In genomic region chr14:19749743-19750142, GRCm38 (mm10) we compare ENCODE assay signal across 16 mouse cellular contexts. TPM values are rescaled to one million over a fixed set of nuclear protein-coding genes. Genes with fewer than 3 reads are reported as not detected.
DNase-seq lines count a peak whose midpoint lies in the region; ATAC-seq and TF ChIP-seq lines count a peak whose summit lies in the region.
"Had no signal": no experiment of that assay in that cellular context is flagged by ENCODE, and none has a peak within 500 bp of the region (broad histone marks: within the 10 kb centered on the region; RNA-seq: fewer than 3 reads in every experiment).

No protein-coding gene starts in this region.

- H3K27me3 ChIP-seq in heart, embryonic 11.5 days (ENCODE audit: control insufficient read depth, insufficient read depth, low read length), result no peaks in the 10 kb centered on the region
- peaks cover 5% of the 10 kb centered on the region; the same call in 1 of the 2 replicates for H3K27me3 ChIP-seq in lung, postnatal 0 days (replicated peaks; ENCODE audit: insufficient read depth, low read length)
- peaks cover 3% of the 10 kb centered on the region; the same call in 1 of the 2 replicates for H3K27me3 ChIP-seq in embryonic facial prominence, embryonic 15.5 days
- no peaks in the 10 kb centered on the region for H3K27me3 ChIP-seq in stomach, postnatal 0 days (ENCODE audit: control insufficient read depth, insufficient read depth, low read length)

- no peak for ATAC-seq in heart, embryonic 11.5 days (replicated peaks; ENCODE audit: insufficient number of reproducible peaks, low FRiP score, low TSS enrichment)
- no peak for ATAC-seq in lung, postnatal 0 days
- ATAC-seq in embryonic facial prominence, embryonic 15.5 days (ENCODE audit: insufficient number of reproducible peaks, low FRiP score, low TSS enrichment, low read depth), result no peak
- no peak for ATAC-seq in stomach, postnatal 0 days (ENCODE audit: low FRiP score, low TSS enrichment)

- TF ChIP-seq POLR2A in lung, adult 2 months (IDR thresholded peaks at IDR 0.05; ENCODE audit: borderline replicate concordance, extremely low read depth, low read depth, low read length), result no peak

- intact Hi-C loops in heart, postnatal 10 days (cut with DNase I), result loop anchor here (1.0 to 2.0 kb wide), 3 partner anchors 21 to 69 kb away; no protein-coding TSS in a partner anchor

- no peak overlapping the region for H3K9ac ChIP-seq in heart, embryonic 11.5 days (ENCODE audit: low read depth, low read length)
- no peak overlapping the region for H3K9ac ChIP-seq in lung, postnatal 0 days (replicated peaks; ENCODE audit: low read depth)
- H3K9ac ChIP-seq in embryonic facial prominence, embryonic 15.5 days, result no peak overlapping the region
- H3K9ac ChIP-seq in stomach, postnatal 0 days (ENCODE audit: low read length), result no peak overlapping the region
- H3K9ac ChIP-seq: forebrain, embryonic 15.5 days had no signal

- peaks cover 22% of the 10 kb centered on the region for H3K4me1 ChIP-seq in heart, embryonic 11.5 days (ENCODE audit: control insufficient read depth, insufficient read depth, low read length)
- H3K4me1 ChIP-seq in lung, postnatal 0 days (ENCODE audit: insufficient read depth, low read depth, low read length), result 0 out of 2 replicates have a peak, but pooled peaks cover 4% of the 10 kb centered on the region
- H3K4me1 ChIP-seq in lung, adult 2 months (ENCODE audit: control insufficient read depth, insufficient read depth, low read length), result peaks cover 3% of the 10 kb centered on the region; the same call in 1 of the 2 replicates
- H3K4me1 ChIP-seq in embryonic facial prominence, embryonic 15.5 days, result peaks cover 16% of the 10 kb centered on the region
- H3K4me1 ChIP-seq in stomach, postnatal 0 days (replicated peaks; ENCODE audit: control insufficient read depth, insufficient read depth), result peaks cover 2% of the 10 kb centered on the region; the same call in 1 of the 2 replicates

- no peak for TF ChIP-seq EP300 in lung, postnatal 0 days (IDR thresholded peaks at IDR 0.05)
- no peak for TF ChIP-seq EP300 in stomach, postnatal 0 days (optimal IDR thresholded peaks at IDR 0.05)

- no peaks in the 10 kb centered on the region for H3K36me3 ChIP-seq in heart, embryonic 11.5 days (ENCODE audit: control insufficient read depth, insufficient read depth, low read length)
- H3K36me3 ChIP-seq in lung, postnatal 0 days (ENCODE audit: insufficient read depth, low read length), result no peaks in the 10 kb centered on the region
- H3K36me3 ChIP-seq in embryonic facial prominence, embryonic 15.5 days, result no peaks in the 10 kb centered on the region
- no peaks in the 10 kb centered on the region for H3K36me3 ChIP-seq in stomach, postnatal 0 days (ENCODE audit: control insufficient read depth, insufficient read depth, low read length)
- H3K36me3 ChIP-seq: forebrain, embryonic 15.5 days; G1E; hindbrain, embryonic 12.5 days; liver, embryonic 13.5 days had no signal

- H3K9me3 ChIP-seq in heart, embryonic 11.5 days (replicated peaks; ENCODE audit: control insufficient read depth, low read length), result no peaks in the 10 kb centered on the region
- H3K9me3 ChIP-seq in lung, postnatal 0 days (ENCODE audit: low read length), result no peaks in the 10 kb centered on the region
- no peaks in the 10 kb centered on the region for H3K9me3 ChIP-seq in embryonic facial prominence, embryonic 15.5 days (replicated peaks)
- no peaks in the 10 kb centered on the region for H3K9me3 ChIP-seq in stomach, postnatal 0 days (ENCODE audit: control insufficient read depth, low read length)
- H3K9me3 ChIP-seq: forebrain, embryonic 15.5 days; hindbrain, embryonic 12.5 days; liver, embryonic 13.5 days had no signal

- peak overlapping the region; percentile 74; the same call in 1 of the 2 replicates for H3K4me2 ChIP-seq in heart, embryonic 11.5 days
- no peak overlapping the region for H3K4me2 ChIP-seq in lung, postnatal 0 days (replicated peaks; ENCODE audit: low read depth, low read length)
- no peak overlapping the region; the same call in 1 of the 2 replicates for H3K4me2 ChIP-seq in embryonic facial prominence, embryonic 15.5 days (replicated peaks)
- H3K4me2 ChIP-seq in stomach, postnatal 0 days (replicated peaks; ENCODE audit: low read depth), result no peak overlapping the region

- no peak overlapping the region for H3K27ac ChIP-seq in heart, embryonic 11.5 days (ENCODE audit: low read depth, low read length)
- H3K27ac ChIP-seq in lung, postnatal 0 days (ENCODE audit: low read length), result no peak overlapping the region
- H3K27ac ChIP-seq in embryonic facial prominence, embryonic 15.5 days (replicated peaks), result peak overlapping the region; percentile 82
- no peak overlapping the region for H3K27ac ChIP-seq in stomach, postnatal 0 days (replicated peaks)
- H3K27ac ChIP-seq: forebrain, embryonic 15.5 days; liver, embryonic 13.5 days had no signal

- no peak overlapping the region for H3K4me3 ChIP-seq in heart, embryonic 11.5 days (ENCODE audit: low read depth, low read length)
- no peak overlapping the region for H3K4me3 ChIP-seq in lung, postnatal 0 days (ENCODE audit: low read depth, low read length)
- no peak overlapping the region for H3K4me3 ChIP-seq in lung, adult 2 months (replicated peaks; ENCODE audit: extremely low read depth, low read depth, low read length)
- H3K4me3 ChIP-seq in embryonic facial prominence, embryonic 15.5 days (replicated peaks), result no peak overlapping the region
- H3K4me3 ChIP-seq in stomach, postnatal 0 days (ENCODE audit: low read depth, low read length), result no peak overlapping the region

- no peak for DNase-seq in heart, postnatal 10 days
- DNase-seq in lung, postnatal 0 days (ENCODE audit: low spot score), result no peak
- no peak for DNase-seq in lung, adult 2 months
- no peak for DNase-seq in stomach, postnatal 0 days (ENCODE audit: low spot score)
- DNase-seq in left cerebral cortex, adult 9 months (ENCODE audit: low spot score in 2 of 2), result no peak
- no peak for DNase-seq in spleen, postnatal 10 days (ENCODE audit: low spot score in 2 of 2)
- DNase-seq: adrenal gland, postnatal 25 days; cerebellum, adult 8-10 months; kidney, adult 2 months; liver, embryonic 13.5 days; right cerebral cortex, postnatal 14 days had no signal

- WGBS in heart, embryonic 11.5 days (ENCODE audit: insufficient replicate concordance), result 61% methylated on average over 2 of the region's 2 CpGs
- 57% methylated on average over 2 of the region's 2 CpGs for WGBS in lung, postnatal 0 days
- 80% methylated on average over 2 of the region's 2 CpGs for WGBS in lung, adult 2 months
- WGBS in embryonic facial prominence, embryonic 15.5 days, result 61% methylated on average over 2 of the region's 2 CpGs
- 53% methylated on average over 2 of the region's 2 CpGs for WGBS in stomach, postnatal 0 days

- peak; percentile 17; the same call in 1 of the 2 replicates for TF ChIP-seq CTCF in lung, postnatal 0 days (IDR thresholded peaks at IDR 0.05)
- TF ChIP-seq CTCF in lung, adult 2 months (IDR thresholded peaks at IDR 0.05; ENCODE audit: insufficient read depth, low read length), result no peak
- TF ChIP-seq CTCF in stomach, postnatal 0 days (IDR thresholded peaks at IDR 0.05; ENCODE audit: low read depth), result peak; percentile 38

RNA-seq across cellular contexts. Expression of gene Nid2, which starts 1.3 kb away (rescaled TPM):
- 146 and 178 TPM in 2 replicates for polyA plus RNA-seq in heart, embryonic 11.5 days (2014; fragmentation: Nextera tagmentation; extraction: Ambion mirVana)
- 100 to 1,000 TPM; 109 to 116 TPM for total RNA-seq in heart, postnatal 10 days (2021)
- polyA plus RNA-seq in lung, postnatal 0 days (2015; fragmentation: Nextera tagmentation; extraction: Ambion mirVana), result 39.0 and 40.4 TPM in 2 replicates
- polyA plus RNA-seq in lung, adult 2 months (2012; rRNA removed), result 10.4 and 10.7 TPM in 2 replicates
- polyA plus RNA-seq in embryonic facial prominence, embryonic 15.5 days (2015; fragmentation: Nextera tagmentation; extraction: Ambion mirVana), result 86.7 and 91.3 TPM in 2 replicates
- 13.5 and 16.4 TPM in 2 replicates for polyA plus RNA-seq in stomach, postnatal 0 days (2015; fragmentation: Nextera tagmentation; extraction: Ambion mirVana)
